Mouse (Mus musculus) spleen, adult 2 months (tissue): ENCODE results near the gene Cacna2d1. TPM values are rescaled to one million over a fixed set of nuclear protein-coding genes. Genes with fewer than 3 reads are reported as not detected.

Experiments
- DNase-seq, 2 experiments: peaks; one replicate each; pipeline versions ENCODE4 v3.0.0 to v3.0.0-alpha.2; 2012 to 2021; ENCODE audit warnings: low spot score in 2 of 2, low read depth in 1 of 2
- H3K27ac ChIP-seq: fragments of 200-500 bp; 2 replicates; pipeline ENCODE4 v1.5.1; 2012; ENCODE audit warnings: low read length, inconsistent platforms; ENCODE audit not compliant: insufficient read depth
- H3K27me3 ChIP-seq: fragments of 200-500 bp; 2 replicates; pipeline ENCODE4 v1.6.1; 2012; ENCODE audit warnings: mild to moderate bottlenecking, moderate library complexity, low read length, inconsistent platforms; ENCODE audit not compliant: control insufficient read depth, insufficient read depth
- H3K36me3 ChIP-seq: fragments of 200-500 bp; 2 replicates; pipeline ENCODE4 v1.6.1; 2012; ENCODE audit warnings: mild to moderate bottlenecking, low read length, inconsistent platforms; ENCODE audit not compliant: control insufficient read depth, insufficient read depth
- H3K4me1 ChIP-seq: fragments of 200-500 bp; 2 replicates; pipeline ENCODE4 v1.6.1; 2011; ENCODE audit warnings: inconsistent platforms; ENCODE audit not compliant: control insufficient read depth, insufficient read depth, insufficient read length
- H3K4me3 ChIP-seq: fragments of 200-500 bp; 2 replicates; pipeline ENCODE4 v1.5.1; 2011; ENCODE audit warnings: mild to moderate bottlenecking, inconsistent platforms; ENCODE audit not compliant: insufficient read depth, insufficient read length; ENCODE audit errors: extremely low read depth
- CTCF ChIP-seq: fragments of 200-500 bp; IDR thresholded peaks from 2 replicates; pipeline ENCODE4 v1.5.1; 2011; ENCODE audit warnings: mild to moderate bottlenecking, inconsistent platforms; ENCODE audit not compliant: insufficient read depth, insufficient read length, insufficient replicate concordance; ENCODE audit errors: extremely low read depth
- POLR2A ChIP-seq: fragments of 200-500 bp; IDR thresholded peaks from 2 replicates; pipeline ENCODE4 v1.6.1; 2011; ENCODE audit warnings: low read depth, low read length, inconsistent platforms
- WGBS: fragments of 180-500 bp; shearing (Covaris S2); methylation state at CpG from one replicate; pipeline ENCODE4 v1.1.7; 2018; 5-methylcytosine and 5-hydroxymethylcytosine counted together
- polyA plus RNA-seq: library from polyadenylated mRNA; depleted of rRNA; stranded (reverse); fragments of >200 nt; gene quantifications from 2 replicates; pipeline ENCODE4 v1.2.3, GENCODE M21; 2012

The Cacna2d1 gene
- polyA plus RNA-seq, 1 experiment = 0.32 TPM

- whole genome bisulfite sequencing = 86% methylated on average over 6 of the region's 6 CpGs
- DNase-seq = no peak
- no peak for TF ChIP-seq POLR2A
These were observed 300.4 kb downstream of the Cacna2d1 start for GRCm38 (mm10) chr5:16234891-16235290.

GRCm38 (mm10) chr5:16235864-16236263, 301.4 kb downstream of the Cacna2d1 start:
- Histone ChIP-seq H3K36me3 (no peaks in the 10 kb centered on the region), H3K4me3 (no peak overlapping the region), H3K27ac (no peak overlapping the region), H3K4me1 (no peaks in the 10 kb centered on the region), H3K27me3 (no peaks in the 10 kb centered on the region)
- TF ChIP-seq POLR2A = no peak
- no peak for TF ChIP-seq CTCF
- WGBS = 87% methylated on average over 2 of the region's 2 CpGs
- DNase-seq = no peak

More at GRCm38 (mm10) chr5:16234891-16235290, 300.4 kb downstream of the Cacna2d1 start:
- Histone ChIP-seq H3K4me3 (no peak overlapping the region), H3K27ac (no peak overlapping the region), H3K4me1 (no peaks in the 10 kb centered on the region), H3K36me3 (no peaks in the 10 kb centered on the region), H3K27me3 (no peaks in the 10 kb centered on the region)

- H3K36me3 ChIP-seq = no peaks in the 10 kb centered on the region
- no peak overlapping the region for H3K27ac ChIP-seq
- H3K4me3 ChIP-seq = no peak overlapping the region
- no peak for TF ChIP-seq POLR2A
- no peak for TF ChIP-seq CTCF
- WGBS = 82% methylated on average over 4 of the region's 4 CpGs
- no peaks in the 10 kb centered on the region for H3K27me3 ChIP-seq
- H3K4me1 ChIP-seq = no peaks in the 10 kb centered on the region
- DNase-seq = no peak
These were observed 302.1 kb downstream of the Cacna2d1 start for GRCm38 (mm10) chr5:16236608-16237007.

- Histone ChIP-seq H3K36me3 (no peaks in the 10 kb centered on the region), H3K4me3 (no peak overlapping the region), H3K27ac (no peak overlapping the region), H3K27me3 (no peaks in the 10 kb centered on the region), H3K4me1 (no peaks in the 10 kb centered on the region)
- DNase-seq = no peak
- TF ChIP-seq POLR2A = no peak
- no peak for TF ChIP-seq CTCF
- WGBS = 73% methylated on average over 5 of the region's 5 CpGs
These were observed 303.5 kb downstream of the Cacna2d1 start for GRCm38 (mm10) chr5:16237972-16238371.

DNA sequence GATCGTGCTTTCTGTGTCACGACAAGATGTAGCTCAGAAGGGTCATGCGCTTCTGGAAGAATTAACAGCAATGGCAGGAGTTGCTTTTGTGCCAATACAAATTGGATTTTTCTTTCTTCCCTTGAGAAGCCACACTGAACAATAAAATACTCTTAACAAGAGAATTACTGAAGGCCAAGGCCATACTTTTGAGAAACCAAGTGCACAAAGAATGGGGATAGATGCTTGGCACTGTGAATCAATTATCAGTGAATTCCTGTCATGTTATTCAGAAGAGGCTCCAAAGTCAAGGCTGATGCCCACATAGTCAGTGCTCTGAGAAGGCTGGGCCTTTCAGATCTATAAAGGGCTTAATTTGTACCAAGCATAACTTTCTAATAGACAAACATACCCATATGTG, 305.8 kb downstream of the Cacna2d1 start:
- TF ChIP-seq CTCF (no peak), POLR2A (no peak)
- H3K27ac ChIP-seq = no peak overlapping the region
- 91% methylated on average over 3 of the region's 3 CpGs for WGBS

GRCm38 (mm10) chr5:16243599-16243998, 309.1 kb downstream of the Cacna2d1 start:
- DNase-seq = no peak
- H3K4me3 ChIP-seq = no peak overlapping the region
- no peak overlapping the region for H3K27ac ChIP-seq
- H3K4me1 ChIP-seq = no peaks in the 10 kb centered on the region
- 71% methylated on average over 2 of the region's 2 CpGs for WGBS
- H3K36me3 ChIP-seq = no peaks in the 10 kb centered on the region
- no peak for TF ChIP-seq CTCF
- TF ChIP-seq POLR2A = no peak
- H3K27me3 ChIP-seq = no peaks in the 10 kb centered on the region

More for the DNA sequence above, 305.8 kb downstream of the Cacna2d1 start:
- H3K4me1 ChIP-seq = no peaks in the 10 kb centered on the region
- no peak for DNase-seq
- H3K4me3 ChIP-seq = no peak overlapping the region
- no peaks in the 10 kb centered on the region for H3K27me3 ChIP-seq
- no peaks in the 10 kb centered on the region for H3K36me3 ChIP-seq

DNA sequence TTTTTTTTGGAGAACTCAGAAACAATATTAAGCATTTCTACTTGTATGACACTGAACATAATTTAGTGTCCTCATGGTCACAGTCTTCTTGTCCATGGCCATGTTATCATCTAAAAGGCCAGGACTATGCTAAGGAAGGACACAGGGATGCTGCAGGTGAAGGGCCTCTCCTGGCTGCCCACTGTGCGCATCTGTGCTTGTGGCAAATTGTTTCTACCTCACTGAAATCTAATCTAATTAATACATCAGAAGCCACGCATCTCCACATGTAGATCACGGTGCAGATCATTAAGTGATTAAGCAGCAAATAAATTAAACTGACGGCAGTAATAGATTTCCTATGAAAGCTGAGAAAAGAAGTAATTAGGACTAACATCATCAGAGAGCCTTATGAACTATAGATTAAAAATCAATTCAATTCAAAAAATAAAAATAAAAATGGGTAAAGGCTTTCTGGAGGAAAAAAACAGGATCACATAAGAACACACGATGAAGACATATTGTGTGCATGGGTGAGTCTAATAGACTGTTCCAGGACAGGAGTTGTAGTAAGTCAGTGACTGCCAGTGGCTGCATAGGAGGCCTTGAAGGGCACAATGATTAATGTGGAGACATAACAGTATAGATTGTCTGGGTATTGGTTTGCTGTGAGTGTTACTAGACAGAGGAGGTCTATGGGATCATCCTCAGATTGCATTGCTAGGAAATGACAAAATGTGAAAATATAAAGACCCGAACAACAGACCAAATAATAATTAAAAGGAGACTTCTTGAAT, 318.4 kb downstream of the Cacna2d1 start:
- no peak for TF ChIP-seq POLR2A
- no peak for TF ChIP-seq CTCF

More for the DNA sequence above, 318.4 kb downstream of the Cacna2d1 start:
- WGBS = 89% methylated on average over 6 of the region's 6 CpGs
- DNase-seq = no peak
- Histone ChIP-seq H3K27ac (no peak overlapping the region), H3K4me3 (no peak overlapping the region), H3K27me3 (no peaks in the 10 kb centered on the region), H3K4me1 (no peaks in the 10 kb centered on the region), H3K36me3 (no peaks in the 10 kb centered on the region)
